Mouse (Mus musculus) intestine, embryonic 15.5 days (tissue): ENCODE results near the gene Adcy7. TPM values are rescaled to one million over a fixed set of nuclear protein-coding genes. Genes with fewer than 3 reads are reported as not detected.

Experiments used
- polyA plus RNA-seq: library from polyadenylated mRNA; unstranded; fragments of >200 nt; fragmentation: Nextera tagmentation; extraction: Ambion mirVana; gene quantifications from 2 replicates; pipeline ENCODE4 v1.2.1, GENCODE M21; 2015

Adcy7 gene
- polyA plus RNA-seq, 1 experiment from 2014 or later, result 3.1 TPM

Other genes starting within 250 kb of the Adcy7 start
- gene Cnep1r1, start 153.6 kb upstream of the Adcy7 start, polyA plus RNA-seq, result 39.5 and 42.0 TPM in 2 replicates
- 39.5 and 41.0 TPM in 2 replicates for gene Heatr3, start 134.5 kb upstream of the Adcy7 start, polyA plus RNA-seq
- gene Tent4b, start 73.2 kb upstream of the Adcy7 start, polyA plus RNA-seq, result 6.3 and 7.0 TPM in 2 replicates
- gene Brd7, start 89.8 kb downstream of the Adcy7 start, polyA plus RNA-seq, result 54.5 and 55.7 TPM in 2 replicates
- gene Nkd1, start 249.0 kb downstream of the Adcy7 start, polyA plus RNA-seq, result 33.1 and 34.9 TPM in 2 replicates